Mouse (Mus musculus) megakaryocyte, adult 5-6 weeks (primary cell): Measurements from ENCODE around the gene Ube2g2. TPM values are rescaled to one million over a fixed set of nuclear protein-coding genes. Genes with fewer than 3 reads are reported as not detected.

Experiments
- ATAC-seq: 2 replicates; pipeline ENCODE4 v1.8.0; 2016; ENCODE audit warnings: mild to moderate bottlenecking, inconsistent platforms; ENCODE audit not compliant: poor library complexity, severe bottlenecking
- total RNA-seq, 2 experiments: library from RNA; stranded (forward) in 1 of 2; stranded (reverse) in 1 of 2; fragments of 153-499, 151-499 nt in 1 of 2; fragments of 221-1000, 200-1000 nt in 1 of 2; gene quantifications; 2 replicates each; pipeline versions ENCODE4 v1.2.3 to v1.2.4; 2015 to 2017

The Ube2g2 gene
- total RNA-seq (2015) (15.3 and 18.1 TPM in 2 replicates), total RNA-seq (2017) (27.4 and 40.0 TPM in 2 replicates)

- ATAC-seq, result peak; percentile 92
These were observed at the start of gene Ube2g2 for GRCm38 (mm10) chr10:77622055-77622988. TSS of gene Ube2g2 (plus strand) at chr10:77622275.

GRCm38 (mm10) chr10:77573162-77573561 is 48.9 kb upstream of the Ube2g2 start:
- ATAC-seq, result no peak

- no peak for ATAC-seq
These were observed 41.8 kb upstream of the Ube2g2 start for GRCm38 (mm10) chr10:77580027-77580920.

- no peak for ATAC-seq
These were observed 41.1 kb upstream of the Ube2g2 start for GRCm38 (mm10) chr10:77581023-77581407.

GRCm38 (mm10) chr10:77581408-77582284 is 40.4 kb upstream of the Ube2g2 start, which contains the start of gene Pttg1ip:
TSS of gene Pttg1ip (plus strand) at chr10:77581720.
- ATAC-seq, result peak; percentile 93

GRCm38 (mm10) chr10:77582285-77582618 is 39.8 kb upstream of the Ube2g2 start:
- ATAC-seq, result 0 out of 2 replicates have a peak, but pooled peaks have one; percentile 1

GRCm38 (mm10) chr10:77583795-77584422 is 38.2 kb upstream of the Ube2g2 start:
- ATAC-seq, result 0 out of 2 replicates have a peak, but pooled peaks have one; percentile 16

GRCm38 (mm10) chr10:77586637-77587036 is 35.4 kb upstream of the Ube2g2 start:
- no peak for ATAC-seq

GRCm38 (mm10) chr10:77587091-77587775 is 34.8 kb upstream of the Ube2g2 start:
- no peak for ATAC-seq

- no peak for ATAC-seq
These were observed 34.0 kb upstream of the Ube2g2 start for GRCm38 (mm10) chr10:77588036-77588435.

- no peak for ATAC-seq
These were observed 33.0 kb upstream of the Ube2g2 start for GRCm38 (mm10) chr10:77589117-77589516.

GRCm38 (mm10) chr10:77589749-77590148 is 32.3 kb upstream of the Ube2g2 start:
- no peak for ATAC-seq

- peak; percentile 97 for ATAC-seq
These were observed 31.3 kb upstream of the Ube2g2 start for GRCm38 (mm10) chr10:77590812-77591211.

- ATAC-seq, result no peak
These were observed 30.5 kb upstream of the Ube2g2 start for GRCm38 (mm10) chr10:77591546-77591945.

- ATAC-seq, result no peak
These were observed 26.0 kb upstream of the Ube2g2 start for GRCm38 (mm10) chr10:77596060-77596459.

- no peak for ATAC-seq
These were observed 19.1 kb upstream of the Ube2g2 start for GRCm38 (mm10) chr10:77603021-77603420.

- no peak for ATAC-seq
These were observed 18.0 kb upstream of the Ube2g2 start for GRCm38 (mm10) chr10:77604111-77604510.

GRCm38 (mm10) chr10:77604958-77605357 is 17.1 kb upstream of the Ube2g2 start:
- no peak for ATAC-seq

- peak; percentile 28; the same call in 1 of the 2 replicates for ATAC-seq
These were observed 16.7 kb upstream of the Ube2g2 start for GRCm38 (mm10) chr10:77605368-77605767.
